Mouse (Mus musculus): ENCODE data around the gene Plod1.

Gene Plod1

DNA sequence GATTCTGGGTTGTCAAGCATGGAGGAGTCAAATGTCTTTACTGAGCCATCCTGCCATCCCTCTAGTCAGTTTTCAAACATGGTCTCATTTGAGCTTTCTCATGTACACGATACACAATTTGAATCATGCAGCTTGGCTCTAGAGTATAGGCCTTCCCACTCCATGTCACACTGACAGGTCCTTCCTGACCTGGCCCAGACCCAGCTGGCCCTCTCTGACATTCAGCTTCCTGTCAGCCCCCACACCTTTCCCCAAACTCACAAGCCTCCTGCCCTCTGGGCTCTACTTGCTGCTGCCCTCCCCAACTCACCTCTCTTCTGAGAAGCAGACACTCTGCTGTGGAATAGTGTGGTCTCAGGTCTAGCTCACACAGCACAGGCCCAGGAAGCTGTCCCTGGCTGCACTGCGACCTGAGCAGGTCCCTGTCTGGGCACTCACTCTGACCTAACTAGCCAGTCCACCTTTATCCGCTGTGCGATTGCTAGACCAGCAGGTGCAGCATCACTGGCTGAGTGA is 40.7 kb downstream of the Plod1 start:
- no peak for DNase-seq (ENCODE audit: low read depth)

DNA sequence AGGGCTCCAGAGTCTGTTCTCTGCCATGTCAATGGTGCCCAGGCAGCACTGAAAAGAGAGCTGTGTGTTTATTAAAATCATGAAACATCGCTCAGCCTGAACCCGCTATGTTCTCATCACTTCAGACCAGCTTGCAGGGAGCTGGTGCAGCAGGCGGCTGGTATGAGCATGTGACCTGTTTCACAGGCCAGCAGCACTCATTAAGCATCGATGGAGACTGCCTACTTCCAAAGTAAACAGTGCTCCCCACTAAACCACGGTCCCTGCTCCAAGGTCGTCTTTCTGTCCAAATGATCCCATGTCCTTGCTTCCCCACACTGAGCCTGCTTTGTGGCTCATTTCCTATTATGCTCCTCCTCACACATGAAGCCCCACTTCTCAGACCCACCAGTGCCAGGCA is 46.2 kb downstream of the Plod1 start:
- DNase-seq (ENCODE audit: low read depth) = no peak

DNA sequence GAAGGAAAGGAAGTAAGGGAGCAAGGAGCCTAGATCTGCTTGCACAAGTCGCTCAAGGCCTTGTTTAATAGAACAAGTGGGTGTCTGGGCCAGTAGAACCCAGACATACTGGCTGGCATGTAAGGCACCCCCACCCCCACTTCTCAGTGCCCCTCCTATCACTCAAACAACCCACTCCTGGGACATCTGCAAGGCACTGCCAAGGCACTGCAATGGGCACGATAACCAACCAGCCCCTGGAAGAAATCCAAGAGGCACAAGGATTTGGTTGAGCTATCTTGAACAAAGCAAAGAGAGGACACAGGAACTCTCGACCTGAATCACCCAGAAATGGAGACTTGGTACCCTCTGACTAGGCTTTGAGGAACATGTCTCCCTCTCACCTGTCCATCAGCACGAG is 48.3 kb downstream of the Plod1 start:
- no peak for DNase-seq (ENCODE audit: low read depth)

DNA sequence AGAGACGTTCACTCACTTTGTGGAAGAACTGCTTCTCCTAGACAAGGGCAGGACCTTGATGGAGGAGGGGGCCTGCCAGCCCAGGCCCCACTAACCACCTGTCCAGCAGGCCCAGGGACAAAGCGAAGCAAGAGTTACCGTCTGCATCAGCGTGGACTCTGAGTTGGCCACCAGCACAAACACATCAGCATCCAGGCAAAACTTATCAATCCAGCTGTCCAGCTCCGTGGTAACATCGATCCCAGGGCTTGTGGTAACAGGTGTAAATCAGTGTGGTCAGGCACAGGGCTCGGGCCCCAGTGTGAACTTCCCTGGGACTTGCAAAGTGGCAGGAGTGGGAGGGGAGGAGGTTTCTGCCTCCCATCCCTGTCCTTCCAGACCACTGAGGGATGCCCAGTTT is 49.3 kb downstream of the Plod1 start:
- no peak for DNase-seq (ENCODE audit: low read depth)

DNA sequence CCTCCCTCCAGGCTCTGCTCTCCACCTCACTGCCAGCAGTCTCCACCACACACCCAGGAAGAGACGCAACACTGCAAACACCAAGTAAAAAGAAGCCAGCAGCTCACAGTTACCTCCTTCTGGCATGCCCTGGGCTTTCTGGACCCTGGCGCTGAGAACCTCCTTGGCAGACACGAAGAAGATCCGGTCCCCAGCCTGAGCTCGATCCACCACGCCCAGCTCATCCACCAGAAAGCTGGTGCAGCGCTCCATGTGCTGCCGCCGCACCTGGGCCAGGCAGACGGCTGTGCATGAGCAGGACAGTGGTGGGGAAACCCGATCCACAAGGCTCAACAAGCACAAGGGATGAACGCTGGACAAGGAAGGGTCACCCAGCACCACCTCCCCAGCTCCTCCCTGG is 50.4 kb downstream of the Plod1 start:
- DNase-seq (ENCODE audit: low read depth) = no peak

DNA sequence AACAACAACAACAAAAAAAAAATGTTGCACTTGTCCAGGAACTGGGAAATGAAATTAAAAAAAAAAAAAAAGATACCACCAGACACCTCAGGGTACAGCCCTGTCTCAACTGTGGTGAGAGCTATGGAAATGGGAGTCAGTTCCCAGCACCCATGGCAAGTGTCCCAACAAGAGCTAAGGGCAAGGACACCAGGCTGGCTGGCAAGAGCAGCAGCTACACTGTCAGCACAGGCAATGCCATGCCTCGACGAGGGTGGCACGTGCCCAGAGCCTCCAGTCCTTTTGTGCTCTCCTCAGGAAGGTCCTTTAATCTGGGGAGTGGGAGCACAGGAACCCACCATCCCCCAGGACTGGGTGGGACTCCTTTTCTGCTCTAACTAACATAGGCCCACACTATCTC is 52.4 kb downstream of the Plod1 start:
- DNase-seq (ENCODE audit: low read depth) = no peak

DNA sequence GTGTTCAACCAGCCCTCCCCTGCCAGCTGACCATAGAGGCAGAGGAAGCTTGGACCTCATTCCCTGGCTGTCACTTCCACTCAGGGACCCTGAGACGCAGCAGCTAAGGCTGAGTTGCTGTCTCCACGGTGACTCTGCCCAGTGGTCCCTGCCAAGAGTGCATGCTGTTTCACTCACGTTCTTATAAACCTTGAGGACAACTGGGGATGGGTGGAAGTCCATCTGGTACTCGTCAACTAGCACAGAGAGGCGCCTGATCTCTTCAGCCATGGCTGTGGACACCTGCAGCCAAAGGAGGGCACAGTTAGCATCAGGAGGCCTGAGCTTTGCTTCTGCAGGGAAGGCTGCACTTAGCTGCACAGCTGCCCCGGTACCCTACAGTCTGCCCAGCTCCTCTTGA is 53.5 kb downstream of the Plod1 start:
- DNase-seq (ENCODE audit: low read depth) = no peak

DNA sequence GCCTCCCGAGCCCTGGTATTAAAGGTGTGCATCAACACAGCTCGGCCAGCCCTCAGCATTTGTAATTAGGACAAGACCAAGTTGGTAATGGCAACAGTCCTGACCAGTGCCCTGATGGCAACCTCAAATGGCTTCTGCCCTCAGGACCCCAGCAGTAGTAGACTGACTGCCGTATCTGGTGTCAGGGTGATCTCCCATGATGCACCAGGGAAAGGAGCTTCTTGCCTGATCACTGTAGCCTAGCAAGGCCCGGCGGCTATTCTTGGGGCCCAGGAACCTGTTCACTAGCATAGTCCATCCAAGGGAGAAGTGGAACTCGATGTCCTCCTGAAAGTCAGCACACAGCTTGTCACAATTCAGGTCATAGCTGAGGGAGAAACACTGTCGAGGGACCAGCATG is 54.8 kb downstream of the Plod1 start:
- DNase-seq (ENCODE audit: low read depth) = no peak

DNA sequence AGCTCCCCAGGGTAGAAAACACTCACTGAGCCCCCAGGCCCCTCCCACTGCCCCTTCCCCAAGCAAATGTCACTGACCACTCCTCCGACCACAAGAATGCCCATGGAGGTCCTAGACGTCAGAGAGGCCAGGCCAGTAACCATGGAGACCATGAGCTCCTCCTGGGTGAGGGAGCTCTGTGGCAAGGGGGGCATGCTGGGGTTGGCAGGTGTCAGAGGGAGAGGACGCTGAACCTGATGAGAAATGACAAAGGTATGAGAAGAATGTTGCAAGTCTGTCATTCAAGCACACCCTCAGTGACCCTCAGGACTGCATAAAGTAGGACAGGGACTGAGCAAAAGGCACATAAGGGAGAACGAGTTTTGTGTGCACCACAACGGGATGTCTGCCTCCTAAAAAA is 56.7 kb downstream of the Plod1 start:
- no peak for DNase-seq (ENCODE audit: low read depth)

DNA sequence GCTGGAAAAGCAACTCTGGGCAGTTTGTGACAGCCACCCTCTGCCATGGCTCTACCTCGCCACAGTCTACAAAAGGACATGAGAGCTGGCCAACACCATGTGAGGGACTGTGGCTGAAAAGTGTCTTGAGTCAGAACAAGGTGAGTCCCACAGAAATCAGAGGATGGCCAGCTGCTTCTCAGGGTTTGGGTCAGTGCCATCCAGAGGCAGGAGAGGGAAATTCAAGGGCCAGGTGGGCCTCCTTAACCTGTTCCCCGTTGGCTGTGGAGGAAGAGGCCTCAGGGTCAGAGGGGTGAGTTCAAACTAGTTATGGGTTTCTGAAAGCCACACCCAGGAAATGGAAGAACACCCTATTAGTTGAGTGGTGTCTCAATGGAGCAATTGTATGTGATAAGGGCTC is 57.1 kb downstream of the Plod1 start:
- no peak for DNase-seq (ENCODE audit: low read depth)

DNA sequence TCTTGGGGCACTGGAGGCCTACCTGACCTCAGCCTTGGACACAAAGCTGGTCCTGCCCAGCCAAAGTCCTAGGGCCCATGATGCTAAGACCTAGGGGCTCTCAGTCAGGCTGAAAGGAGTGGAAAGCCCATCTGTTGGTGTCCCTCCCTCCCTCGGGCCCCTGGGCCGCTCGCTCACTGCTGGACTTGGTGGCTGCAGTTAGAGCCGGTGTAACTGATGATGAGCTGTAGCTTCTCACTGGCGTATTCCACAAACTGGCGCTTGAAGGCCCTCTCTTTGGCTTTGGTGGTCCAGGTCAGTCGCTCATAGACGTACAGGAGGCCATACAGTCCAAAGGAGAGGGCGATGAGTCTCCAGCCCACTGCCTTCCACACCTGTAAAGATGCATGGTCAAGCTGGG is 58.0 kb downstream of the Plod1 start:
- no peak for DNase-seq (ENCODE audit: low read depth)

DNA sequence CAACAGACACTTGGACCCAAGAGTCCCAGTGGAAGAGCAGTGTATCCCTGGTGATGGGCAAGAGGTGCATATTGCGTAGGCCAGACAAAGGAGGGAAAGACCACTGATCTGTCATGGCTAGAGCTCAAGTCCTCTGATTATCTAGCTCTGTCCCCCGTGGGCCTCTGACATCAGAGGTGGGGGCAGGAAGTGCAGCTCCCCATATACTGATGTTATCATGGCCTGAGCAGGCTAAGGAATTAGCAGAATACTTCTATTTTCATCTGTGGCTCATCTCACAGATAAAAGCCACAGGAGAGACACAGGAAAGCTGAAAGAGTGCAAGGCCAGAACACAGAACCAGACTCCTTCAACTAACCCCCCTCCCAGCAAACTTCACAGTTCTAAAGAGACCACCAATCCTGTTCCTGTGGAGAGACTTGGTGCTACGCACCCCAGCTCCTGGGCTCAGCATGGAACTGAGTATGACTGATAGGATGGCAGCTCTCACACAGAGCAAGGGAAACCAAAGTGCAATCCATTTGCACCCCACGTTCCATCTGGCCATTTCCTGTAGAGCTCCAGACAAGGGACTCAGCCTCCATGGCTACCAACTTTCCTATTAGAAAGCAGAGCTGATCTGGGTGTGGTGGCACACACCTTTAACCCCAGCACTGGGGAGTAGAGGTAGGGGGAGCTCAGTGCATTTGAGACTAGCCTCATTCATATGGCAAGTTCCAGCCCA is 60.6 kb downstream of the Plod1 start:
- no peak for DNase-seq (ENCODE audit: low read depth)

DNA sequence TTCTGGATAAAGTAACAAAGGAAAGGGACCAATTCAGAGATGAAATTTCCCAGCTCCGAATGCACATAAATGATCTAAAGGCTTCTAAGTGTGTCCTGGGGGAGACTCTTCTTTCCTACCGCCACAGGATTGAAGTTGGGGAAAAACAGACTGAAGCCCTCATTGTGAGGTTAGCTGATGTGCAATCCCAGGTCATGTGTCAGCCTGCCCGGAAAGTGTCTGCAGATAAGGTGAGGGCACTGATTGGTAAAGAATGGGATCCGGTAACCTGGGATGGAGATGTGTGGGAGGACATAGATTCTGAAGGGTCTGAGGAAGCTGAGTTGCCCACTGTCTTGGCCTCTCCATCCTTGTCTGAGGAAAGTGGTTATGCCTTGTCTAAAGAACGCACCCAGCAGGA is 67.3 kb downstream of the Plod1 start:
- DNase-seq (ENCODE audit: low read depth) = no peak

DNA sequence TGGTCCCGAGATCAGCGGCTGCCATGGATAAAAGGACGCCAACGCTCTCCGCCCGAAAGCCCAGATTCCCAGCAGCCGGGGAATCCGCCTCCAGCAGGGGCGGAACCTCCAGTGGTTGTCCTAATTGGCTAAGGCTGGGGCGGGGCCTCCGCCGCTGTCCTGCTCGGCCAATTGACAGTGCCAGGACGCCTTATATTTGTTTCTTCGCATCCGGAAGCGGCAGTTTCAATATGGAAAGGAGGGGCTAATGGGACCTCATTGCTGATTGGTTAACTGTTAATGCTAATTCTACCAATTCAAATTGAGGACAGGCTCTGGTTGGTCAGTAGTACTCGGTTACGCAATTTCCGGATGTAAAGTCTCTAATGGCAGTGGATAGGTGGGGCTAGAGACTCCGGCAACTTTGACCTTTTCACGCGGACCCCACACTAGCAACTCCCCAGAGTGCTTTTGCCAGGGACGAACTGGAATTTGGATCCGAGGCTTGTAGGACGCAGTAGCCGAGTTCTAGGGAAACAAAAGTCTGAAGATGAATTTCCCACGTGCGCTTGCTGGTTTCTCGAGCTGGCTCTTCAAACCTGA is 68.0 kb downstream of the Plod1 start, which contains the start of the genes Miip and Fv1:
Gene Miip (minus strand): TSS at position 367 of the 582 bp plus-strand sequence.
Gene Fv1 (plus strand): TSS at position 530 of the 582 bp plus-strand sequence.
- peak; percentile 99 for DNase-seq (ENCODE audit: low read depth)

DNA sequence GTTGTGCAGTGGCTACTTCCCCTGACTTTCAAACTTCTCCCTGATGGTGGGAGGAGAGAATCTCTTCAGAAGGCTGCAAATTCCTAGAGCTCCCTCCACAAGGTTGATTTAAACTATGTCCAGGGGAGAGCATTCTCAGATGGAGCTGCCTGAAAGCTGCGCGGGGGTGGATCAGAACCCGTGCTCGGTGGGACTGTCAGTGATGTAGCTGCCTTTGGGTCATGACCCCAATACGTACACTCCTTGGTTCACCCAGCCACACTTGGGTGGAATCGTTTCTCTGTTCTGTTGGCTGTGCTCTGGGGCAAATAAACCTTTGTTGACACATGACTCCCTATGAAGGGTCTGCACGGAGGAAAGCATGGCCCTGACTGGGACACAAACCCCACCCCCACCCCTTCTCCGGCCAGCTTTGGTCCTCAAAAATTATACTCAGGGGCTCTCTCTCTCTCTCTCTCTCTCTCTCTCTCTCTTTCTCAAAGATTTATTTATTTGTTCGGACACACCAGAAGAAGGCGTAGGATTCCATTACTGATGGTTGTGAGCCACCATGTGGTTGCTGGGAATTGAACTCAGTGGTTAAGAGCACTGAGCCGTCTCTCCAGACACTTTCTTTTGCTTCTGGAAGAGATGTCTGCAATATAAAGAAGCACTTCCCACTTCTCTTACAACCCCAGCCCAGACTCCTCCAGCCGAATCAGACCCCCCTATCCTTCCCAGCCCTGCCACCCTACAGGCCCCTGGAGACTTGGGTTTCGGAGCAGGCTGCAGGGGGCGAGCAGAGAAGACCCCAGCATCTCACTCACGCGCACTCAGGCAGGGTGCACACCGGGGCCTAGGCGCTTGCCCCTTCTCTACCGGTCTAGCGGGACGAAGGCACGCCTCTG is 68.8 kb downstream of the Plod1 start:
- DNase-seq (ENCODE audit: low read depth) = no peak

DNA sequence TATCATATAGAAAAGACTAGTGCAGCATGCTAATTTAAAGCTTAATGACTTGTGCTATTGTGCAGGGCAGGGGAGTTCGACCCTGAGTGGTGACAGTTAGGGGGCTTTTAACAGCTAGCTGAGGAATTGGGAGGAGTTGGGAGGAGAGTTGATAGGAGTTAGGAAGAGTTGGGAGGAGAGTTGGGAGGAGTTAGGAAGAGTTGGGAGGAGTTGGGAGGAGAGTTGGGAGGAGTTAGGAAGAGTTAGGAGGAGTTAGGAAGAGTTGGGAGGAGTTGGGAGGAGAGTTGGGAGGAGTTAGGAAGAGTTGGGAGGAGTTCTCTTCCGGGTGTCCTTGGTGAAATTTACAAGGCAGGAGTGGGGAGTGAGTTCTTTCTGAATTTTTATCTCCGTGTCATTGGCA is 69.8 kb downstream of the Plod1 start:
- DNase-seq (ENCODE audit: low read depth) = peak; percentile 23

DNA sequence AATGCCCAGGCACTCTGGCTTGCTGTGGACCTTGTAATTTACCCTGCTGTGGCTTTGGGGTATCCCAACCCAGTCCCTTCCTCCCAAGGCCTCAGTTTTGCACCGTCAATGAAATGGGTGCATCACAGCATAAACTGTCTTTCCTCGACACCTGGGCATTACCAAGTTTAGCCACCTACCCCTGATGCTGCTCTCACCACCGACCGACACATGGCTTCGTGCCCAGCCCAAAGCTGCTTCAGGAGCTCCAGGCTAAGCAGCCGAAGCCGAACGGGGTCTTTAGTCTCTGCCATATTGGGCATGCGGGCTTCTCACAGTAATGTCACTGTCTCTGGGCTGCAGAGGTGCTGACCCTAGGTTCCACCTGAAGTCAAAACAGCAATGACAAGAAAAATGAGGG is 70.5 kb downstream of the Plod1 start:
- DNase-seq (ENCODE audit: low read depth) = no peak

DNA sequence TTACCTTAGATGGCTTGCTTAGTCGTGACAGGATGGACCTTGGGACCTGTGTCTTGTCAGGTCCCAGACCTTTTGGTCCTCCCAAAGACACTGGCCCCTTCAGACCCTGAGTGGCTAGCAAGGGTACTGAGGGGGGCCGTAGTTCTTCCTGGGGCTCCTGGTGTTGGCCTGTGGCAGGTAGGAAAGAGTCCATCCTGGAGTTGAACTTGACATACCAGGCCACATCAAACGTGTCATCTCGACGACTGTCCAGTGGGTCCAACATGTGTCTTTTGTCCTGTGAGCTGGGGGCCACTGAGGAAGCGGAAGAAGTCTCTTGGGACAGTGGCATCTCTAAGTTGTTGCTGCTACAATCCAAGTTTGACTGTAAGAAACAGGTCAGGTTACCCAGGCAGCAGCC is 70.9 kb downstream of the Plod1 start:
- no peak for DNase-seq (ENCODE audit: low read depth)

DNA sequence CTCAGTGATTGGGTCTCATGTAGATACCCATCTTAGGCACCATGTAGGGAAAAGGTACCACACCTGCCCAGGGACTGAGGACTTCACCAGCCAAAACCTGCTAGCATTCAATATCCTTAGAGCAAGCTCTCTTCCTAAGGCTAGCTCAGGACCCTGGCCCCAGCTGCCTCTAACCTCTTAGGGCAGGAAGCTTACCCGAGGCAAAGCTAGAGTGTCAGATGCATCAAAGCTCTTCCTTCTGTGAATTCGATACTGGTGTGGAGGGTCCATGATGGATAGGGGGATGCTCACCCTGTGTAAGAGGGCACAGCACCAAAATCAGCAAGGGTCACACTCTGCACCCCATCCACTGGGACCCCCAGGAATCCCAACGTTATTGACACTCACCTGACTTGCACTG is 74.5 kb downstream of the Plod1 start:
- DNase-seq (ENCODE audit: low read depth) = no peak
